Mouse (Mus musculus) cortical plate, adult 2 months (tissue): ENCODE measurements around the gene Rhbdf2.
"Not testable (repeated sequence)": the region's sequence is repeated elsewhere in the genome, so short reads cannot be mapped to it uniquely, and the experiment has no call there.

ENCODE experiments used
- CTCF ChIP-seq: fragments of 200-500 bp; IDR thresholded peaks from 2 replicates; pipeline ENCODE4 v1.5.1; 2011; ENCODE audit warnings: mild to moderate bottlenecking, control low read depth, low read length; ENCODE audit not compliant: insufficient read depth; ENCODE audit errors: extremely low read depth
- POLR2A ChIP-seq: fragments of 200-500 bp; IDR thresholded peaks from 2 replicates; pipeline ENCODE4 v1.6.1; 2011; ENCODE audit warnings: mild to moderate bottlenecking, low read length, control low read depth; ENCODE audit not compliant: insufficient read depth; ENCODE audit errors: extremely low read depth

GRCm38 (mm10) chr11:116667012-116667411 is 40.2 kb upstream of the Rhbdf2 start:
- TF ChIP-seq CTCF, POLR2A: not testable (repeated sequence)
